Mouse (Mus musculus) adrenal gland, adult (tissue): ENCODE measurements around the gene Smim9.

Source experiments
- DNase-seq, 2 experiments: peaks; one replicate each; pipeline ENCODE4 v3.0.0; 2022 to 2023; ENCODE audit warnings: low spot score in 1 of 2; ENCODE audit not compliant: inconsistent age in 2 of 2

The Smim9 gene

DNA sequence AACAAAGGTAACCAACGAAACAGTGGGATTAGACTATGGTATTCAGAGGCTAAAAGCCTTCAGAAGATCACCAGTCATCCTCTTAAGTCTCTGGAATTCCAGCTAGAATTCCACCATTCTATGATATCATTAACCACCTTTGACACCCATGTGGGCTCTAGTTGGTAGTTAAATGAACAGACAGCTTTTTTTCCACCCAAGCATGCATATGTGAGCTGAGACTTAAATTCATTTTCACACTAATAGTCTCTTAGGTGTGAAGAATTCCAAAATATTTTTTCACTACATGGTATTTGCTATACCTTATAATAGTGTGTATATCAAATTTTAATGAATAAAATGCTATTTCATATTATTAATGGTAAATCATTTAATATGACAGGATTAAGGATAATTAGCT, at the start of gene Smim9:
Gene Smim9, minus strand, starts transcription at position 101 of the 400 bp plus-strand sequence.
- no peak for DNase-seq

DNA sequence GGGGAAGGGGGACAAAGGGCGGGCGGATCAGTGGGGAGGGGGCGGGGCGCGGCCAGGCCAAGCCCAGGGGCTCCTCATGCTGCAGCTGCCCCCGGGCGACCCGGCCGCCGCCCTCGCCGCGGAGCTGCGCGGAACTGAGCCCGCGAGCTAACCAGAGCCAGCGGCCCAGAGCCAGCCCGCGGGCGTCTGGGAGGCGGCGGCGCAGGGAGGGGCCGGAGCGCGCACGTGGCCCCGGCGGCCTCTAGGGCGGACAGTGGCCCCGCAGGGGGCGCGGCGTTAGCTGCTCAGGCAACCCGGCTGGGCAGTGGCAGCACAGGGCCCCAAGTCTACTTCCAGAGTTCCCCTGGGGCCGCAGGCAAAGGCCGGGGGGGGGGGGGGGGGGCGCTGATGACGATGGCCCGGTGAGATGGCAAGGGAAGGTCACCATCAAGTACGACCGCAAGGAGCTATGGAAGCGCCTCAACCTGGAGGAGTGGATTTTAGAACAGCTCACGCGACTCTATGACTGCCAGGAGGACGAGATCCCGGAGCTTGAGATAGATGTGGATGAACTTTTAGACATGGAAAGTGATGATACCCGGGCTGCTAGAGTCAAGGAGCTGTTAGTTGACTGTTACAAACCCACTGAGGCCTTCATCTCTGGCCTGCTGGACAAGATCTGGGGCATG, 7.9 kb downstream of the Smim9 start:
- peak; percentile 48 to 59 for DNase-seq

DNA sequence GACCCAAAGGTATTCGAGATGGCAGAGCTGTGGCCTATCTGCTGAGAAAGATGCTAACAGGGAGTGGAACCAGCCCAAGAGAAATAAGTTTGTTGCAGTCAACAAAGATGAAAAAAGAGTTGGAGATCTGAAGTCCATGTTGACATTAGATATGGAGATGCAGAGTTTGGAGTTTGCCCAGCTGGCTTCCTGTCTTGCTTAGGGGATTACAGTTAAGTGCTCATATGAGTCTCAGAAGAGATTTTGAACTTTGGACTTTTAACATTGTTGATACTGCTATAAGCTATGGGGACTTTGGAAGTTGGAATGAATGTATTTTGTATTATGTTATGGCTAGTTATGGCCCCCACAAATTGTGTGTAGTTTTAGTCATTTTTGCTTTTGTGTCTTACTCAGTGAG, 11.3 kb downstream of the Smim9 start:
- DNase-seq: no peak

DNA sequence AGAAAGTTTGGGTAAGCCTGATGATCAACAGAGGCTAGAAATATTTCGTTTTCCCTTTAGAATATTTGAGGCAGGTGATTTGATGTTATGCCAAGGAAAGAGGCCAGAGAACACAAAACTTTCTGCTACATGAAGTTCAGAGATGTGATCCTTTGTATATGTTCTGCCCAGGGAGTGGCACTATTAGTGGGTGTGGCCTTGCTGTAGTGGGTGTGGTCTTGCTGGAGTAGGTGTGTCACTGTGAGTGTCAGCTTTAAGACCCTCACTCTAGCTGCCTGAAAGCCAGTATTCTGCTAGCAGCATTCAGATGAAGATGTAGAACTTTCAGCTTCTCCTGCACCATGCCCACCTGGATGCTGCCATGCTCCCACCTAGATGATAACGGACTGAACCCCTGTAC, 13.3 kb downstream of the Smim9 start:
- no peak for DNase-seq

DNA sequence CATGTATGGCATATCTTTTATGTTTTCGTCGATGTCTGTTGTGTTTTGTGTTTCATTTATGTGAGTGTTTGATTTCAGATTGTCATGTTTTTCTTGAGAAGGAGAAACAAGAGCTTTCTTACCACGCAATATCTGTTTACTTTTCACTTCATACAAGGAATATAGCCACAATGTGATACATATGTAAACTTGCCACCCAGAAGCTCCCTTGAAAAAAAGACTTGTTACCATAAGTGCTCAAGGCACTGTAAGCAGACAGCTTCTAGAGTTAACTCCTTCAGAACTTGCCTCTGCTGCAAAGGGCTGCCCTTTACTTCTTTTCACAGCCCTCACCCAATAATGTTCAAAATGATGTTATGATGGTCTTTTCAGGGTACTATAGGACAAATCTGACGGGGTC, 15.2 kb downstream of the Smim9 start:
- no peak for DNase-seq

DNA sequence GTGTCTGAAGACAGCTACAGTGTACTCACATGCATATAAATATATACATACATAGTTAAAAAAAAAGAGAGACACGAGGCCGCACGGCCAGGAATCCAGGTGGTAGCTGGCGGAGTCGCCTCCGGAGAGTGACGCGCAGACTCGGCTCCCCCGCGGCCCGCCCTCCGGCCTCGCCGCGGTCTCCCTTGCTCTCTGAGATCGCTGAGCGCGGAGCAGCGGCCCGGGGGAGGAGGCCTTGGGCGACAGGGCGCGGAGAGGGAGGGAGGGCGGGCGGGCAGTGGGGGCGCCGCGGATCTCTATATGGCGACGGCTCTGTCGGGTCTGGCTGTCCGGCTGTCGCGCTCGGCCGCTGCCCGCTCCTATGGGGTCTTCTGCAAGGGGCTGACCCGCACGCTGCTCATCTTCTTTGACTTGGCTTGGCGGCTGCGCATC, 20.4 kb downstream of the Smim9 start:
- DNase-seq: peak; percentile 20 to 55

DNA sequence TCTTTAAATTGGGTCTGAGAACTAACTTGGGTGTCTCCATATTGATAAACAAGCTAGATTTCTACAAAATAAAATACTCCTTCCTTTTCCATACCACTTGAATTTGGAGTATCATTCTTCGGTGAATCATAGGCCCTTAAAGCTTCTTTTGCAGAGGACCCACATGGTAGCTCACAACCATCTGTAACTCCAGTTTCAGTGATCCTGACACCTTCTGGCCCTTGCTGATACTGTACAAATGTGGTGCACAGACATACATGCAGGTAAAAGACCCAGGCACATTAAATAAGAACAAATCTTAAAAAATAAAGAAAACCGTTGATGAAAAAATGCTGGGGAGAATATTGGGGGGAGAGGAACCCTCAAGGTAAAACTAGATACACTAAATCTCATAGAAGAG, 25.4 kb downstream of the Smim9 start:
- DNase-seq: no peak

DNA sequence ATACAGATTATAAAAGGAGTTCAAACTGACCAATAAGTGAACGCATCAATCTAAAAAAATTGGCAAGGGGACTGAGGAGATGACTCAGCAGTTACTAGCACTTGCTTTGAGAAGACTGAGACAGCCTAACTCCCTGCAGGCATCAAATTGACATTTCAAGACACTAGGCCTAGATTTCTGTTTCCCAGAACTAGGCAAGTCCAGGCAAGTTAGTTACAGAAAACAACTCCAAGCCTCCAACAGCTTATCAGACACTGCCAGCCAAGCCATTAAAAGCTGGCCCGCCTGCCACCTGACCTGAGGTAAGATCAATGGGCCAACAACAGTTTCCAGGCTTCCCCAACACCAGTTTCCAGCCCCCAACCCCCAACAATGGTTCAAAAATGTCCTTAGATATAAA, 25.8 kb downstream of the Smim9 start:
- peak in 1 of 2 experiments; percentile 31 for DNase-seq

DNA sequence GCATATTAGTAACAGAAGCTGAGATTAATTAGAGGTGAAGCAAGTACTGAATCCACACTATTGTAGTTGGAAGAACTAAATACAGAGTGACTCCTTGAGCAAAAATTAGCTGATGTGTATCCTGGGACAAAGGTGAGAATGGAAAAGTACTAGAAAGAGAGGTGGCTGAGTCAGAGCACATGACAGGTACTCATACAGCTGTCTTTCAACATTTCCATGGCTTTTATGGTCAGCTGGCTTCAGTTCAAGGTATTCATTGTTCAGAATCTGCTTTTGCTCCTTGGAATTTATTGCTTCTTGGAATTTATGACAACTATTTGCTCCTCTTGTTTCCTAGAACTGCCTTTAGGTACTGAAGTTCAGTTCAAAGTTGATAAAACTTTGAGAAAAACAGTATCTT, 26.6 kb downstream of the Smim9 start:
- DNase-seq: peak in 1 of 2 experiments; percentile 58

DNA sequence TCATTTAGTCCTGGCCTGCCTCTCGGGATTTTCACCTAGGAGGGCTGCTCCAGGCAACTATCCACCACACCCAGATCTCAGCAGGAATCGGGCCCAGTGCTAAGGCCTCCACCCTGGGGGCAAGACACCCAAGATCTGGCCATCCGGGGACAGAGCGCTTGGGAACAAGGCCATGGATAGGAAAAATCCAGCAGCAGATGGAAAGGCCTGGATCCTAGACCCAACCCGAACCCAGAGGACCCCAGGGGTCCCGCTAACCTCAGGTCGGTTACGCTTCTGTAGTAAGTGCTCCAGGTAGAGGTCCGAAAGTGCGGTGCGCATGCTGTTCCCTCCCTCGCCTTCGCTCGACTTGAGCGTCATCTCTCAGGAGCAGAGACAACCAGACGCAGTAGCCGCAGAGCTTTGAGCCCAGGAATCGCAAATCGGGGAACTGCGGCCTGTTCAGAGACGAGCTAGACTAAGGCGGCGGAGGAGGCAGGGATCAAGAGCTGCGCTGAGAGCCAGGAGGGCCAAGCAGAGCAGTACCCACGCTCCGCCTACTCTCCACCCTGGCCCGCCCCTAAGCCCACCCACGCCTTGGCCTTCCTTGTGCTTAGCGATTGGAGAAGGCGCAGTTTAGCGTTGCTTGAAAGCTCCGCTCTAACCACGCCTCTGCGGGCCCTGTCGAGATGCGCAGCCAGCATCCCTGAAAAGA, 33.0 kb downstream of the Smim9 start, which contains the start of gene Mpp1:
Gene Mpp1, minus strand, starts transcription at position 550 of the 694 bp plus-strand sequence.
- peak; percentile 82 to 95 for DNase-seq

DNA sequence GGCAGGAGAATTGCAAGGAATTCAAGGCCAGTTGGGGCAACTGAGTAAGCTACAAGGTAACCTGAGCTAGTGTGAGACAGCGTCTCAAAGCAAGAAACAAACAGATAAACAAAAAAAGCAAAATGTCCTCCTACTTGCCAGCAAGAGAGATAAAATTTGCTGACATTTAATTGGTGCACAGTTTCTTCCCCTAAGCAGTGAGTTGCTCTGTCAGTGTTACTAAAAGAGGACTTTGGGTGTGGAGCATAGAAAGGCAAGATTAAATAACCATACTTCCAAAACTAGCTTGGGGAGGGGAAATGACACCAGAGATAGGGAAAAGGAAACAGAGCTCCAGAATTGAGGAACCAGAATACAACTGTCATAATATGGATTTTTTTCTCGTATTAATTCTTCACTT, 34.1 kb downstream of the Smim9 start:
- no peak for DNase-seq

DNA sequence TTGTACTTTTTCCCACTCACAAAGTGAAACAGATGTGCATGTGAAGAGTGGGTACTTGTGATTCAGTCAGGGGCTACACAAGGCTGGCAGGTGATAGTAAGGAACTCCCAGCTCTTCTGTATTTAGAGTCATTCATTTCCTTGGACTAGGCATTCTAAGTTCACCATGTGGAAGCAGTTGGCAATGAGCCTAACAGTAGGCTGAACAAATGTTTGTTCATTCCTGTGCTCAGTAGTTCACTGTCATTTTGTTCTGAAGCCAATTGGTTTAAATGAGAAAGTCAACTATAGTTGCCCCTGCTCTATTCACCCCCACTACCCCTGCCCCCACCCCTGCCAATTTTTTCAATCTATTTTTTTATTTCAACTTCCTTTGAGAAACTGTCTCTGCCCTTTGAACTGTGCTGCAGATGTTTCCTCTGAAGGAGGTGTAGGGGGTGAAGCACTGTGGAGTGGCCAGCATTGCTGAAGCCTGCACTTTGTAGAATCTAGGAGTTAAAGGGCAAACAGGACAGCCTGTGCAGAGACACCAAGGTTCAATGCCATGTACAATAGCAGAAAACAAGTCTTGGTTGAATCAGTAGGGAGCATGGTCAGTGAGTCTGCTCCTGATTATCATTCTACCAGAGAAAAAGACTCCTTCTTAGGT, 35.1 kb downstream of the Smim9 start:
- DNase-seq: peak in 1 of 2 experiments; percentile 54

DNA sequence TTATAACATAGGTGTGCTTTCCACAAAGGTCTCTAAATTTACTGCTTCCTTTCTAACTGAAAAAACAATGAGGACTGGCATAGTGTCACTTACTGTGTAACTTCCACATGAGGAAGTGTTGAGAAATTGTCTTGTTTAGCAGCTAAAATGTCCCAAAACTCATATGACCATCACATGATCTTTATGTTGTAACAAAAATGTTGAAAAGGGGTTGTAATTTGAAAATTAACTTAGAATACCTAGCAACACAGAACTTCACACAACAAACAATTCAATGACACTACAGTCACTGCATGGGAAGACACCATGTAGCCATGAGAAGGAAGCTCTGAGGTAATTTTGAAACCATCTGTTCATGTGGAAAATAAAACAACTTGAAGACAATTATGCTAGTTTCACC, 36.7 kb downstream of the Smim9 start:
- DNase-seq: no peak

DNA sequence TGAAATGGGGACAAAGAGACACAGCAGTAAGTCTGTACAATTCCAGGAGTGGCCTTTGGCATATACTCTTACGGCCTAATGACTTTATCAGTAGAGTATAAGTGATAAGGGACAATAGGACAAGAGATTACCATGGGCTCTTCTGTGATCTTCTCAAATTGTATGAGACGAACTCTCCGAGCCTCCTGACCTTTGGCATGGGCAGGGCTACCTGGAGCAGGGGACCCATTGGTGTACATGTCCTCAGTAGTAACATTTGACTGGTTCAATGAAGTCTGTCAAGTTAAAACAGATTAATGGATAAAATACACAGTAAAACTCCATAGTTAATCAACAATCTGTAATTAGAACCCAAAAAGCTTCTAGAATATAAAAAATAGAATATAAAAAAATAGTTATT, 38.0 kb downstream of the Smim9 start:
- DNase-seq: no peak

DNA sequence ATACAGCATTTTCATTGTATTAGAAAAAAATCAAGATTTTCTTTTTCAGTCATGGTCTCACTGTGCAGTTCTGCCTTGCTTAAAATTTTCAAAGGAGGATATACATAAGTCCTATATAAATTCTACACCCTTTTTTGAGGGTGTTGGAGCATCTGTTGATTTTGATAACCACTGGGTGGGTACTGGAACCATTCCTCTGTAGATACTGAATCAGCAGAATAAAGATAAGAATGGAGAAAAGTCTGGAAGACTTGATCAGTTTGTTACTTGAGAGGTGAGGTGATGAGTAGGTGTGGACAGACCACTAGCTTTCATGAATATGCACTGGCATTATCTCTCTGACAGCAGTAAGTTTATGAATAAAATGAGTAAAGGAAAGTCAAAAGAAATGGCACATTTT, 48.0 kb downstream of the Smim9 start:
- no peak for DNase-seq

DNA sequence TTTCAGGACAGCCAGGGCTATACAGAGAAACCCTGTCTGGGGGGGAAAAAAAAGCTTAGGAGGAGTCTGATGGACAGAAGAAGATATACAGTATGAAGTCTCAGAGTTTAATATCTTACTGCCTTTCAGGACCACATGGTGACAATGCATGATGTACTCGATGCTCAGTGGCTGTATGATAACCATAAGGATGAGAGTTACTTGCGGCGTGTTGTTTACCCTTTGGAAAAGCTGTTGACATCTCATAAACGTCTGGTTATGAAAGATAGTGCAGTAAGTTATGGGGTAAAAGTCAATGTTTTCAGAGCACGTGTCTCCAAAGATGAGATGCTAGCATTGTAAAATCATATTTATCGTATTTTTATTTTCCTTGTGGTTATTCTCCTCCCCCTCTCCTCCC, 61.3 kb downstream of the Smim9 start:
- no peak for DNase-seq

DNA sequence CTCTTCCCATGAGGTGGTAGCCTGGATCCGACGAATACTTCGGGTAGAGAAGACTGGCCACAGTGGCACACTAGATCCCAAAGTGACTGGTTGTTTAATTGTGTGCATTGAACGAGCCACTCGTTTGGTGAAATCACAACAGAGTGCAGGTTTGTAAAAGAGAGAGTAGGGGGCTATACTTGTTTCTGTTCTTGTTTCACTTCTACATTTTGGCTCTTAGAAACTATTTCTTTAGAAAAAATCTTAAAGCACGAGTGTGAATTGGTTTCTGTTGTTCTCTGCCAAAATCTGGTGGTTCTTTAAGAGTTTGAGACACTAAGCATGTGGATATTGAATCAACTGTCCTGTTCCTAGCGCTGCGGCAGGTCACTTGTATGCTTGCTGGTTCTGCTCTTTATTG, 64.8 kb downstream of the Smim9 start:
- peak in 1 of 2 experiments; percentile 13 for DNase-seq

DNA sequence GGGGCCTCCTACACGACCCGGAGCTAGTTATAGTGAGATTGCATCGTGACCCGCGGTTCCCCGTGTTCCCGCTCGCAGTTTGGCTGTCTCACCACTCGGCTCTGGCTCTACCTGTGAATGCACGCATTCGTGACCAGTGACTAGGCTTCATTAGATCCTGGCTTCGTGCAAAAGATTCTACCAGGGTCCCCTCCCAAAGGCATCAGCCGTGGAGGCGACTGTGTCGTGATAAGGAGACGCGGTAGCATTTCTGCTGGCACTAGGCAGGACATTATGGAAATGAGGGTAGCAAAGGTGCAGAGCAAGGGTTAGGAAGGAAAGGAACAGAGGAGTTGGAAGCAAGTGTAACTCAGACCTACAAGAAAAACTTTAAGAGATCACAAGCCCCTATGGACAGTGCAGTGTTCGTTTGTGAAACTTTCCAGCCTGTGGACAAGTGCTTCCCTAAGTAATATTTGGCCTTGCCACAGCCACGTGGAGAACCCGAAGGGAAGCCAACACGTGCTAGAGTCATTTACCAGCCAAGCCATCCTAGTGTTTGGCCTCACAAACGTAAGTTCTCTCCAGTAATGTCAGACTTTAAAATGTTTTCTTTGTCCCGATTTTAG, 67.3 kb downstream of the Smim9 start:
- peak in 1 of 2 experiments; percentile 68 for DNase-seq
